Mouse (Mus musculus): ENCODE results near the gene Galnt7. TPM values are rescaled to one million over a fixed set of nuclear protein-coding genes. Genes with fewer than 3 reads are reported as not detected.
A peak's percentile ranks its signal among the peaks of the same experiment; 100 is the strongest.

Galnt7 gene
- polyA plus RNA-seq, 2 experiments, result 7.8 to 11.2 TPM

- TF ChIP-seq POLR2A (IDR thresholded peaks at IDR 0.05; ENCODE audit: borderline replicate concordance, extremely low read depth, insufficient read depth, insufficient read length), result no peak
- ATAC-seq (ENCODE audit: low FRiP score, low read depth) (no peak), DNase-seq (ENCODE audit: low spot score) (no peak)
- Histone ChIP-seq H3K4me3 (replicated peaks; ENCODE audit: low read length) (no peak overlapping the region), H3K4me1 (ENCODE audit: control insufficient read depth, insufficient read depth, low read length) (peaks cover 13% of the 10 kb centered on the region), H3K9me3 (ENCODE audit: control insufficient read depth, low read length) (no peaks in the 10 kb centered on the region), H3K9ac (ENCODE audit: low read depth, low read length, severe bottlenecking) (no peak overlapping the region), H3K27ac (replicated peaks; ENCODE audit: low read depth, low read length) (no peak overlapping the region), H3K4me2 (replicated peaks; ENCODE audit: low read depth, low read length, severe bottlenecking) (no peak overlapping the region), H3K36me3 (ENCODE audit: control insufficient read depth, insufficient read depth, low read length) (no peaks in the 10 kb centered on the region), H3K27me3 (ENCODE audit: control insufficient read depth, insufficient read depth, low read length) (no peaks in the 10 kb centered on the region)
- WGBS, result 77% methylated on average over 18 of the region's 18 CpGs
Measured at GRCm38 (mm10) chr8:57568633-57569399, 84.0 kb downstream of the Galnt7 start.

GRCm38 (mm10) chr8:57567998-57568397 is 84.8 kb downstream of the Galnt7 start:
- no peak overlapping the region for H3K27ac ChIP-seq (replicated peaks; ENCODE audit: low read depth, low read length)
- 86% methylated on average over 7 of the region's 7 CpGs for WGBS
- no peaks in the 10 kb centered on the region for H3K36me3 ChIP-seq (ENCODE audit: control insufficient read depth, insufficient read depth, low read length)
- H3K9me3 ChIP-seq (ENCODE audit: control insufficient read depth, low read length), result no peaks in the 10 kb centered on the region
- peaks cover 16% of the 10 kb centered on the region for H3K4me1 ChIP-seq (ENCODE audit: control insufficient read depth, insufficient read depth, low read length)
- no peaks in the 10 kb centered on the region for H3K27me3 ChIP-seq (ENCODE audit: control insufficient read depth, insufficient read depth, low read length)
- H3K4me2 ChIP-seq (replicated peaks; ENCODE audit: low read depth, low read length, severe bottlenecking), result no peak overlapping the region
- no peak overlapping the region for H3K4me3 ChIP-seq (replicated peaks; ENCODE audit: low read length)
- DNase-seq (ENCODE audit: low spot score) (no peak), ATAC-seq (ENCODE audit: low FRiP score, low read depth) (no peak)
- no peak for TF ChIP-seq POLR2A (IDR thresholded peaks at IDR 0.05; ENCODE audit: borderline replicate concordance, extremely low read depth, insufficient read depth, insufficient read length)
- no peak overlapping the region for H3K9ac ChIP-seq (ENCODE audit: low read depth, low read length, severe bottlenecking)

GRCm38 (mm10) chr8:57565039-57565438 is 87.8 kb downstream of the Galnt7 start:
- H3K36me3 ChIP-seq (ENCODE audit: control insufficient read depth, insufficient read depth, low read length), result no peaks in the 10 kb centered on the region
- no peaks in the 10 kb centered on the region for H3K9me3 ChIP-seq (ENCODE audit: control insufficient read depth, low read length)
- ATAC-seq (ENCODE audit: low FRiP score, low read depth) (no peak), DNase-seq (ENCODE audit: low spot score) (no peak)
- WGBS, result 73% methylated on average over 6 of the region's 6 CpGs
- no peak overlapping the region for H3K4me2 ChIP-seq (replicated peaks; ENCODE audit: low read depth, low read length, severe bottlenecking)
- no peak overlapping the region for H3K27ac ChIP-seq (replicated peaks; ENCODE audit: low read depth, low read length)
- H3K4me1 ChIP-seq (ENCODE audit: control insufficient read depth, insufficient read depth, low read length), result peaks cover 13% of the 10 kb centered on the region
- H3K9ac ChIP-seq (ENCODE audit: low read depth, low read length, severe bottlenecking), result no peak overlapping the region
- H3K4me3 ChIP-seq (replicated peaks; ENCODE audit: low read length), result no peak overlapping the region
- TF ChIP-seq POLR2A (IDR thresholded peaks at IDR 0.05; ENCODE audit: borderline replicate concordance, extremely low read depth, insufficient read depth, insufficient read length), result no peak
- no peaks in the 10 kb centered on the region for H3K27me3 ChIP-seq (ENCODE audit: control insufficient read depth, insufficient read depth, low read length)

- no peak for TF ChIP-seq POLR2A (IDR thresholded peaks at IDR 0.05; ENCODE audit: borderline replicate concordance, extremely low read depth, insufficient read depth, insufficient read length)
- no peak for ATAC-seq (ENCODE audit: low FRiP score, low read depth)
- 81% methylated on average over 15 of the region's 15 CpGs for WGBS
Measured at GRCm38 (mm10) chr8:57563726-57564125, 89.1 kb downstream of the Galnt7 start.

GRCm38 (mm10) chr8:57562741-57563140 is 90.1 kb downstream of the Galnt7 start:
- H3K4me3 ChIP-seq (replicated peaks; ENCODE audit: low read length), result no peak overlapping the region
- ATAC-seq (ENCODE audit: low FRiP score, low read depth) (no peak), DNase-seq (ENCODE audit: low spot score) (peak; percentile 50)
- H3K9ac ChIP-seq (ENCODE audit: low read depth, low read length, severe bottlenecking), result no peak overlapping the region
- TF ChIP-seq POLR2A (IDR thresholded peaks at IDR 0.05; ENCODE audit: borderline replicate concordance, extremely low read depth, insufficient read depth, insufficient read length), result no peak
- H3K9me3 ChIP-seq (ENCODE audit: control insufficient read depth, low read length), result no peaks in the 10 kb centered on the region
- H3K4me1 ChIP-seq (ENCODE audit: control insufficient read depth, insufficient read depth, low read length), result peaks cover 3% of the 10 kb centered on the region; the same call in 1 of the 2 replicates
- no peaks in the 10 kb centered on the region for H3K36me3 ChIP-seq (ENCODE audit: control insufficient read depth, insufficient read depth, low read length)
- H3K27me3 ChIP-seq (ENCODE audit: control insufficient read depth, insufficient read depth, low read length), result no peaks in the 10 kb centered on the region
- H3K4me2 ChIP-seq (replicated peaks; ENCODE audit: low read depth, low read length, severe bottlenecking), result no peak overlapping the region
- 55% methylated on average over 3 of the region's 3 CpGs for WGBS
- H3K27ac ChIP-seq (replicated peaks; ENCODE audit: low read depth, low read length), result no peak overlapping the region

More at GRCm38 (mm10) chr8:57563726-57564125, 89.1 kb downstream of the Galnt7 start:
- Histone ChIP-seq H3K9ac (ENCODE audit: low read depth, low read length, severe bottlenecking) (no peak overlapping the region), H3K4me1 (ENCODE audit: control insufficient read depth, insufficient read depth, low read length) (peaks cover 5% of the 10 kb centered on the region; the same call in 1 of the 2 replicates), H3K9me3 (ENCODE audit: control insufficient read depth, low read length) (no peaks in the 10 kb centered on the region), H3K4me2 (replicated peaks; ENCODE audit: low read depth, low read length, severe bottlenecking) (no peak overlapping the region), H3K27ac (replicated peaks; ENCODE audit: low read depth, low read length) (no peak overlapping the region), H3K4me3 (replicated peaks; ENCODE audit: low read length) (no peak overlapping the region), H3K27me3 (ENCODE audit: control insufficient read depth, insufficient read depth, low read length) (no peaks in the 10 kb centered on the region), H3K36me3 (ENCODE audit: control insufficient read depth, insufficient read depth, low read length) (no peaks in the 10 kb centered on the region)
- DNase-seq (ENCODE audit: low spot score), result no peak

Data from limb, embryonic 14.5 days (tissue).